Mouse (Mus musculus) right cerebral cortex, postnatal 10 days (tissue): Measurements from ENCODE around the gene Ndufs8.

Experiments
- DNase-seq, 2 experiments: peaks; one replicate each; pipeline ENCODE4 v3.0.0; 2021; ENCODE audit warnings: low spot score in 2 of 2

Ndufs8 gene

DNA sequence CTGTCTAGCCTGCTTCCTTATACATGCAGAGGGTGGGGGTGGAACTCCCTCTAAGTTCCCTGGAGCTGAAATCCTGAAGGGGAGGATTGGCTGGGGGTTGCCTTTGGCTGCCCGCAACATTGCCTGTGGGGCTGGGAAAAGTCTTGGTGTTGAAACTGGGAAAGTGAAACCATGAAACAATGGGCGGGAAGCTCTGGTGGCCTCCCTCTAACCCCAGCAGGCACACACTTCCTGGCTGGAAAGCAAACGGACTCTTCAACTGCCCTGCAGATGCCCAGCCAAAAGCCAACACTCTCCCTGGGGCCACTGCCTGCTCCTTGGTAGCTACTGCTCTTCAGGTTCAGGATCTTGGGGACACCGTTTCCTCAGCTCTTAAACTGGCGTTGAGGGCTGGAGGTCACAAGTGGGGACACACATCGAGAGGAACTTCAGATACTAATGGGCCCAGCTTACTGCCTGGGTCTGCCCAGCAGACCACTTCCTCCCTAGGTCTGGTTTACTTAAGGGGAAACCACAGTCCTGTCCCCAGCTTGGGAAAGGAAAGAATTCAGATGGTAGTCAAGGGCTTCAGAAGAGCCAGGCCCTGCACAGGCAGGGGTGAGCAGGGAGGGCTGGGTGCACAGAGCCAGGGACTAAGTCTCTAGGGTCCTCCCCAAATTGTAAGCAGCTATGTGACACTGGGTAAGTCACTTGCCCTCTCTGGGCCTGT is 7.2 kb downstream of the Ndufs8 start:
- no peak for DNase-seq

GRCm38 (mm10) chr19:3904363-3904675 is 8.3 kb downstream of the Ndufs8 start:
- DNase-seq: no peak

GRCm38 (mm10) chr19:3903648-3904362 is 8.8 kb downstream of the Ndufs8 start:
- DNase-seq: no peak

GRCm38 (mm10) chr19:3902966-3903365 is 9.6 kb downstream of the Ndufs8 start:
- no peak for DNase-seq

DNA sequence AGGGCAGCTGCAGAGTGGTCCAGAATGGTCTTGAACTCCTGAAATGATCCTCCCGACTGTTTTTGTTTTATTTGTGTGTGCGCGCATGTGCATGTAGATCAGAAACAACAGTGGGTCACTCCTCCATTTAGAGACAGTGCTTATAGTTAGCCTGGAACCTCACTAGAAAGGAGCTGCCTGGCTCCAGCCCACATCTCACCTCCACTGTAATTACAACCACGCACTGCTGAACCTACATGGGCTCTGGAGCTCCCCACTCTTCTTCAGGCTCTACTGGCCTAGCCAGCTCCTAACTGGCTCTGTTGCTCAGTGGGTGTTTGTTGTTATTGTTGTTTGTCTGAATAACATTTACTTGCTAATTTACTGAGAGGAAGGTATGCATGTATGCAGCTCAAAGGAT is 13.0 kb downstream of the Ndufs8 start:
- DNase-seq: no peak

GRCm38 (mm10) chr19:3898952-3899351 is 13.6 kb downstream of the Ndufs8 start:
- no peak for DNase-seq

GRCm38 (mm10) chr19:3897557-3897956 is 15.0 kb downstream of the Ndufs8 start:
- no peak for DNase-seq

DNA sequence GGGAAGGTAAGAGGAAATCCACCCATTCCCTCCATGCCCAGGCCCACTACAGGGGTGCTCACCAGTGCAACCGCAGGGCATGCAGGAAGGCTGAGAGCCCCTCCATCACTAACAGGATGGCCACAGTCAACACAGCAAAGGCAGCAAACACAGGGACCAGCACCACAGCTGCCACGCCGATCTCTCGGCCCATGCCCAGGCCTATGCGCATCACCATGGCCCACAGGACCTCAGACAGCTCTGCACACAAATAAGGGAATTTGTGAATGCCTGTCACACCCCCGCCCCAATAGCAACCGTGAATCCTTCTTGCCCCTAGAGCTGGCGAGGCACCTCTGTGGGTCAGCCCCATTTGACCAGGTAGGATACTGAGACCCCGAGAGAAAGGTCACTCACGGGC is 16.4 kb downstream of the Ndufs8 start:
- no peak for DNase-seq

- no peak for DNase-seq
These were observed 17.4 kb downstream of the Ndufs8 start for GRCm38 (mm10) chr19:3895171-3895631.

DNA sequence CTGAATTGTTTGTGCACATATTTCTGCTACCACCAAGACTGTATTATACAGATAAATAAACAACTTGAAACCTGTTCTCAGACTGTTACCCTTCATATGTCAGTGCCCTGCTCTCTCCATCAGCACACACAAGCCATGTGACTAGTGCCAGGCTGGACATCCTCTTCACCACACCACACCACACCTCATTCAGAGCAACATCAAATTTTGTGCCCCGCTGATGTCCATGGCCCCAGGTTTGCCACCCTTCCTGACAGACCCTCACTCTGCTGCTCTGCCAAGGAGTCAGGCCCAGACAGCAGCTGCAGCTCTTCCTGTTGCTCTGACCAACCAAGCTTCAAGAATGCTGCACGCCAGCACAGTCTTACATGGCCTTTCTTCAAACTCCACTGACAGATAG is 18.3 kb downstream of the Ndufs8 start:
- DNase-seq: no peak

GRCm38 (mm10) chr19:3893545-3894116 is 18.9 kb downstream of the Ndufs8 start:
- DNase-seq: no peak

DNA sequence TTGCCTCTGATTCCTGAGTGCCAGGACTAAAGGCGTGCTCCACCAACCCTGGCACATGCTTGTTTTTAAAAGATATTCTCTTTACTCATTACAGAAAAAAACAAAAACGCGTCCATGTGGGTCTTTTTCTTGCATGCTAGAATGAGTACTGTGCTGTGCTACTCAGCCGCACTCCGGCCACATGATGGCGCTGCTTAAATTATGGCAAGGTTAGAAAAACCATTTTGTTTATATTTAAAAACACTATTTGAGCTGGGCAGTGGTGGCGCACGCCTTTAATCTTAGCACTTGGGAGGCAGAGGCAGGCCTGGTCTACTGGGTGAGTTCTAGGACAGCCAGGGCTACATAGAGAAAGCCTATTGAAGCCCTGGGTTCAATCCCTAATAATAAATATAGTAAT is 22.4 kb downstream of the Ndufs8 start:
- no peak for DNase-seq

GRCm38 (mm10) chr19:3889096-3889495 is 23.5 kb downstream of the Ndufs8 start:
- DNase-seq: no peak

DNA sequence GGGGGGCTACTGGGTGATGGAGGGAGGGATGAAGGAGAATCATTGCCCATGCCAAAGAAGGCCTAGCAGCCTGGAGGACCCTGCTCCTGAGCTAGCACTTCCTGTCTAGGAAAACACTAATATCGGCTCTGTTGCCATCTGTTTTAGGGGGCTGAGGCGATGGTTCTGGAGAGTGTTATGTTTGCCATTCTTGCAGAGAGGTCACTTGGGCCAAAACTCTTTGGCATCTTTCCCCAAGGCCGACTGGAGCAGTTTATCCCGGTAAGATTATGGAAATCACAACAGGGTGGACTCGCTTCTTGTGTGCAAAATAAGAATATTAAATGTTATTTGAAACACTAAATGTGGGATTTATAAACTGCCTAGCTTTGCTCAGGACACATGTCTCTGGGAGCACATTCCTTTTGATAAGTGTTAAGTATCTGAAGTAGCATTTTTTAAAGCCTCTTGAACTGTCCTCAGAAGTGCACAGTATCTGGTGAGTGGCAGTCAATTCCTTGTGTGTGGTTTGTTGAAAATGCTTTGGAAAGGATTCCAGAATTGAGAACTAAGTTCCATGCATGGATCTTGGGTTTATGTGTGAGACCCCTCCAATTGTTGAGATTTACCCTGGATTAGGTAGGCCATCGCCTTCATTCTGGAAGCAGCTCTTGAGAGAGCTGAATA is 28.1 kb downstream of the Ndufs8 start:
- no peak for DNase-seq

DNA sequence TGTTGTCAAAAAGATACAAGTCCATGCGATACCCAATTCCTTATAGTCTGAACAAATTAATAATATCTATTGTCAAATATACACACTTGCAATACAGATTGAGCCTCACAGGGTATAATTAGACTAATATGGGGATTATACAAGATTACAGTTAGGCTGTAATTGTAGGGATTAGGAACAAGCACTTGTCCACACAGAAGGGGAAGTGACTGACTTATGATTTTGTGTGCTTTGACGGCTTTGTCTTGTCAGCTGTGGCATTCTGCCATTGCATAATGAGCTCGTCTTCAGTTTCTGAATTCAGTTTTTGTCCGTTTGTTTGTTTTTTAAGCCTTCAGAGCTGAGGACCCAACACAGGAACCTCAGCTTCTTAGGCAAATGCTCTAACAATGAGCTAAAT is 30.4 kb downstream of the Ndufs8 start:
- DNase-seq: no peak

DNA sequence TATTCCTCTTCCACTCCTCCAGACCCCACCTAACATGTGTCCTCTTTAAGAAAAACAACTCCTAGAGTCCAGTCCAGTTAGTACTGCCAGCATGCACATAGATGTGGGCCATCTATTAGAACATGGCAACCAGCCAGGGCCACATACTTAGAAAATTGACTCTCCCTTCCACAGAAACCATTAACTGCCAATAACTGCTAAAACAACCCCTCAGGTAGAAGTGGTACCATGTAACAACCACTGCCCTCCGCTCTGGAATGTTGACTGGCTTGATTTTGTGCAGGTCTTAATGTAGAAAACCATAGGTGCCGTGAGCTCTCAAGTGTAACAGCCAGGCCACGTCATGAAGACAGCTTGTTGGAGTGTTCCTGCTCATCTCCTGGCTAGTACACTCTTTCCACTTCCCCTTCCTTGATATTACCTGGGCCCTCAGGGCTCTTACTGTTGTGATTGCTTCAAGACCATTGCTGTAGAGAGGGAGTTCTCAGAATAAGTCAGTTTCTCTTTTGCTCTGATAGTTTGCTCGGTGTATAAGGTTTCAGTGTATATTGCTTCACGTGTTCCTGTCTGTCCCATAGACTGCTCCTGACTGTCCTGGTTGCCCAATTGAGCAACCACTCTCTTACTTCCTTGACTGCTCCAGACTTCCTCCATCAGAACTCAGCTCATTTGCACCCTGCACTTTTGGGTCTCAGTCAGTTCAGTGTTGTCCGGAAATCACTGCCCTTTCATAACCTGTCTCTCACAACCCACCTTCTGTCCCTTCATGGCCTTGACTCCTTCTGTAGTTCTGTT is 32.3 kb downstream of the Ndufs8 start:
- DNase-seq: no peak

DNA sequence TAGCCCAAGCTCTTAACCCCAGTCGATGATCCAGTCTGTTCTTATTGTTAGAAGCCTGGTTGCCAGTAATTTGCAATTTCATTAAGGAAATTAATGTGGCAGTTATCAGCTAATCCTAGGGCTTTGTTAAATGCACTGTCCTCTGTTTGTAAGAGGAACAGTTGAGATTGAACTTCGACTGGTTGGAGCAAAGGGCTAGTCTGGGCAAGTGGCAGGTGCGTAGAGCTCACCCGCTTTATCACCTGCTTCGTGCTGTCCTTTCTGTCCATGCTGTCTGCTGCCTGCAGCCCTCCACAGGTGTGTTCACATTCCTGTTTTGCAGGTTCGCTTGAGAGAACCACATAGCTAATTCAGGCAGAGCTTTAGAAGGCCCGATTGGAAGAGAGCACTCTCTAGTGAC is 37.5 kb downstream of the Ndufs8 start:
- DNase-seq: no peak

DNA sequence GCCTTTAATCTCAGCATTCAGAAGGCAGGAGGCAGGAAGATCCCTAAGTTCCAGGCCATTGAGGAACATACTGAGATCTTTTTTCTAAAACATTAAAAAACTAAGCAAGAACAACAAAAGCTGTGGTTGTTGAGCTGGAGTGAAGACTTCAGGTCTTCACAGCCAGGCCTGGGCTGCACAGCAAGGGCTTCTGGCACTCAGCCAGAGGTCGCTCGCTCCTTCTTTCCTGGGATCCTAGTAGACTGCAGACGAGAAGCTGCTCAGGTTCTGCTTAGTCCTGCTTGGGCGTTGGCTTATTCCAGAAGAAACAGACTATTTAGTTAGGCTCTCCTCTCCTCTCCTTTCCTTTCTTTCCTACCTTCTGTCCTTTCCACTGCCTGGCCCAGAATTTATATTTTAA is 40.2 kb downstream of the Ndufs8 start:
- no peak for DNase-seq

DNA sequence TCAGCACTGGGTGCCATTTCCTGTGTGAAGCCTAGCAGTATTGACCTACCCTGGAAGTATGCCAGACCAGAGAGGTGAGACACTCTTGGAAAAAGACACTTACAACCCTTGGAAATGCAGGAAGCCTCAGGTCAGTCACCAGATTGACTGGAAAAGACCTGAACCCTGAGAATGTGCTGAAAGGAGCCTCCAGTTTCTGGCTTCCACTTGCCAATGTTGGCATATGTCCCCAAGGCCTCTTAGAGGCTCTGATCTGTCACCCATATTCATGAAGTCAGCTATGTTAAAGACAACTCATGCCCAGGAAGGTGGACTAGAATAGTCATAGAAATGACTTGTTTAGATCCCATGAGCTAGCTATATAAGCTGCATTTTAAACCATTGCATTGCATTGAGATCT is 41.1 kb downstream of the Ndufs8 start:
- no peak for DNase-seq

GRCm38 (mm10) chr19:3868290-3868689 is 44.3 kb downstream of the Ndufs8 start:
- DNase-seq: peak in 1 of 2 experiments; percentile 60

DNA sequence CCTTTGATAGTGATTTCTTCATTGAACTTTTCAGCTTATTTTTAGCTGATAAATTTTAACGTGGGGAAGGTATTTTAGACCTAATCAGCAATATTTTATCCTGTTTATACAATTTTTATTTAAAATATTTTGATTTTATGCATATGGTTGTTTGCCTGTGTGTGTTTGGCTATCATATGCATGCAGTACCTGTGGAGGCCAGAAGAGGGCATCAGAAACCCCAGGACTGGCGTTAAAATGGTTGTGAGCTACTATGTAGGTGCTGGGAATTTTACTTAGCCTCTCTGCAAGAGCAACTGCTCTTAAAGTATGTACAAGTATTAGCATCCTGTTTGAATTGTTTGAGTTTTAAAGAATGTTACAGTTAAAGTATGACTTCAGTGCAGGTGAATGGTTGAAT is 47.6 kb downstream of the Ndufs8 start:
- DNase-seq: no peak

DNA sequence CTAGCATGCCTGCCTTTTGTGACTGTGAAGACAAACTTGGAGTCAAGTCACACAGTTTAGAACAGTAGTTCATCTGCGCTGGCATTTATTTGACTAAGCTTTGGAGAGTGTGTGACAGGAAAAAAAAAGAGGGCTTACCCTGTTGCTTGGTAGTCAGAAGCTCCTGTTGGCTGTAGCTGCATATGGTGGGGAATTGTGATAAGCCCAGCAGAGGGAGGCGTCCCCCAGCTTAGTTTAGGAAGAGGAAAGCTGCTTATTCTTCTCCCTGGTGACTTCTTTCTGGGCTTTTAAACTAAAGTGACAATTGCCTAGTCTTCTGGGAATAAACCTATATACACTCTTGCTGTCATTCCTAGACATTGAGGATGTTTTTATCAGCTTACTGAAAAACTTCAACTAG is 49.9 kb downstream of the Ndufs8 start:
- no peak for DNase-seq
